Mouse (Mus musculus): ENCODE data around the gene C130074G19Rik. TPM values are rescaled to one million over a fixed set of nuclear protein-coding genes. Genes with fewer than 3 reads are reported as not detected.

Gene C130074G19Rik
- polyA plus RNA-seq, 1 experiment from 2014 or later, result 2.0 TPM

DNA sequence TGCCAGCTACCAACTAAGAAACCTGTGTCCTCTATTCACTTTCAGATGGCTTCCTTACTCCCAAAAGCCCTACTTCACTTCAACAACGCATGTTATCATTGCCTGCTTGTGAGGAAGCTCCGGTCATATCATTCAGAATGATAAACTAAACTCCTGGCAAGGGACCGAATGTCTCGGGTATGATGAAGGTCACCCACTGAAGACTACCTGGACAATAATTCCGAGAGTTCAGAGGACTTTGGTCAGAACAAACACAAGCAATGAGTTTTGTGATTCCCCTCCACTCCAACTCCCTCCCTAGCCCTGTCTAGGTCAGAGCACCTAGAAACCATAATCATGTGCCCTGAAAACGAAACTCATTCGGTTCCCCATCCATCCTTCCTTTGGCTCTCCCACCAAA lies 1.2 kb downstream of the C130074G19Rik start:
- 55% methylated on average over 7 of the region's 7 CpGs for WGBS
- Histone ChIP-seq H3K9me3 (ENCODE audit: control insufficient read depth, low read length) (no peaks in the 10 kb centered on the region), H3K27me3 (replicated peaks; ENCODE audit: control insufficient read depth, insufficient read depth, low read length) (peaks cover 9% of the 10 kb centered on the region), H3K27ac (ENCODE audit: low read length) (no peak overlapping the region), H3K4me1 (ENCODE audit: control insufficient read depth, insufficient read depth, low read length) (peaks cover 9% of the 10 kb centered on the region; the same call in 1 of the 2 replicates), H3K4me3 (ENCODE audit: low read length) (peak overlapping the region; percentile 63), H3K4me2 (ENCODE audit: low read depth, low read length) (peak overlapping the region; percentile 75), H3K9ac (ENCODE audit: low read depth, low read length) (peak overlapping the region; percentile 72), H3K36me3 (ENCODE audit: control insufficient read depth, insufficient read depth, low read length) (no peaks in the 10 kb centered on the region)
- no peak for ATAC-seq

DNA sequence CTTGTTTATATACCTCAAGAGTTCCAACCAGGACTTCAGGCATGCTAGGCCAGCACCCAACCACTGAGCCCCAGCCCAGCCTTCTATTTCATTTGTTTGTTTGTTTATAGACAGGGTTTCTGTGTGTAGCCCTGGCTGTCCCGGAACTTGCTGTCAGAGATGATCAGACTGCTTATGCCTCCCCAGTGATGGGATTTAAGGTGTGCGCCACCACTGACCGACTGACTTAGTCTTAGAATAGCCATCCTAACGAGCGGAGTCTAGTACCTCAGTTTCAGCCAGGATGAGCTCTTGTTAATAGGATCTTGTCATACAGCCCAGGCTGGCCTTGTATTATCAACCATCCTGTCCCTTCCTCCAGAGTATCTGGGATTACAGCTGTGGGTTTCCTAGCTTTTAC lies 1.8 kb downstream of the C130074G19Rik start:
- Histone ChIP-seq H3K4me2 (ENCODE audit: low read depth, low read length) (peak overlapping the region; percentile 75), H3K27ac (ENCODE audit: low read length) (no peak overlapping the region), H3K4me1 (ENCODE audit: control insufficient read depth, insufficient read depth, low read length) (peaks cover 9% of the 10 kb centered on the region; the same call in 1 of the 2 replicates), H3K27me3 (replicated peaks; ENCODE audit: control insufficient read depth, insufficient read depth, low read length) (peaks cover 9% of the 10 kb centered on the region), H3K9me3 (ENCODE audit: control insufficient read depth, low read length) (no peaks in the 10 kb centered on the region), H3K4me3 (ENCODE audit: low read length) (peak overlapping the region; percentile 63; the same call in 1 of the 2 replicates), H3K36me3 (ENCODE audit: control insufficient read depth, insufficient read depth, low read length) (no peaks in the 10 kb centered on the region), H3K9ac (ENCODE audit: low read depth, low read length) (no peak overlapping the region)
- no peak for ATAC-seq
- 93% methylated on average over 5 of the region's 5 CpGs for WGBS

DNA sequence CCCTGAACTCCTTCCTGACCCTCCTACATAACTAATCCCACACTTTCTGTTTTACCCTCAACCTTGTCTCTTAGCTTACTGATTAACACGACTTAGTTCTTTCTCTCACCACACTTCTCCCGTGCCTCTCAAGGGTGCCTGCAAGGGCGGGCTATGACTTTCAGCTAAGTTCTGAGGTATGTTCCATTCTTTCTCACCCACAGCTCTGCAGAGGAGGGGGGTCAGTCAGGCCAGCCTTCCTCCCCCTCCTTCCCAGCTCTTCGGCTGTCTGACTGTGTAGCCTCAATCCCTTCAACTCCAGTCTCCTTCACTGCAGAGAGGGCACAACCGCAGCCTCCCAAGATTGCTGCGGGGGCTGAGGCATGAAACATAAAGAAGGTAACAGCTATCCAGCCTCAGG lies 4.2 kb downstream of the C130074G19Rik start:
- Histone ChIP-seq H3K27ac (ENCODE audit: low read length) (0 out of 2 replicates have a peak overlapping the region, but pooled peaks have one; percentile 7), H3K36me3 (ENCODE audit: control insufficient read depth, insufficient read depth, low read length) (no peaks in the 10 kb centered on the region), H3K4me1 (ENCODE audit: control insufficient read depth, insufficient read depth, low read length) (peaks cover 9% of the 10 kb centered on the region; the same call in 1 of the 2 replicates), H3K27me3 (replicated peaks; ENCODE audit: control insufficient read depth, insufficient read depth, low read length) (peaks cover 9% of the 10 kb centered on the region), H3K9me3 (ENCODE audit: control insufficient read depth, low read length) (no peaks in the 10 kb centered on the region), H3K4me3 (ENCODE audit: low read length) (no peak overlapping the region), H3K4me2 (ENCODE audit: low read depth, low read length) (no peak overlapping the region), H3K9ac (ENCODE audit: low read depth, low read length) (no peak overlapping the region)
- ATAC-seq, result no peak
- 62% methylated on average over 6 of the region's 6 CpGs for WGBS

DNA sequence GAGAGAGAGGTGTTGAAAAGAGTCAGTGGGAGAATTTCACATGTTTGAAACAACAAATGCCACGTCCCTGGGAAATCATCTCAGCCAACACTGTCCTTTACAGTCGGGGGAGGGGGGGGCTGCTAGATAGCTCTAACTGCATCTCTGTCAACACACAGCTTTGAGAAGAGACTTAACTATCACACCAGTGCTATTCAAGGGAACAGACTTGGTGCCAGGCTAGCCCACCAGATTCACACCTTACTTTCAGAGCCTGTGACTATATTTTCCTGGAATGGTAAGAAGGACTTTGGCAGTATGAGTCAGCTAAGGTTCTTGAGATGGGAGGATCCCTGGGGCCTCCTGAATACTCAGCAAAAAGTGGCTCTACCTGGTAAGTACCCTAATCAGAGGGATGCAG lies 5.7 kb downstream of the C130074G19Rik start:
- peak; percentile 39; the same call in 1 of the 2 replicates for ATAC-seq

DNA sequence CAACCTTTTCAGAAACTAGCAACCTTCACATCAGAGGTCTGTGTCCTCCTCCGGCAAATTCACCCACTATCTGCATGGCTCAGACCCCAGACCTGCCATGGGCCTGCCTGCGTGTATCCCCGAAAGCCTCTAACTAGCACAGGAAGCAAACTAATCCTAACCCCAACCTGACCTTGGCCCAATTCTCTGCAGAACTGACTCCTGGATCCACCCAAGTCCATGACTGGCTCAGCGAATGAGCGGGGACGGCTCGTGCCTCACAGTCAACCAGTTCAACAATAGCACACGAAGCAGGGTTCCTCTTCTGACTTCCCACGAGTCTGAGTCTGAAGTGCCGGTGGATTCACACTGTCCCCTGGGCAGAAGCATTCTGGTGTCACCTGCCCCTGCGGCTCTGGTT lies 9.1 kb downstream of the C130074G19Rik start:
- ATAC-seq, result no peak
- Histone ChIP-seq H3K9ac (ENCODE audit: low read depth, low read length) (no peak overlapping the region), H3K27me3 (replicated peaks; ENCODE audit: control insufficient read depth, insufficient read depth, low read length) (no peaks in the 10 kb centered on the region), H3K4me1 (ENCODE audit: control insufficient read depth, insufficient read depth, low read length) (peaks cover 19% of the 10 kb centered on the region), H3K9me3 (ENCODE audit: control insufficient read depth, low read length) (no peaks in the 10 kb centered on the region), H3K27ac (ENCODE audit: low read length) (no peak overlapping the region), H3K4me2 (ENCODE audit: low read depth, low read length) (no peak overlapping the region), H3K4me3 (ENCODE audit: low read length) (no peak overlapping the region), H3K36me3 (ENCODE audit: control insufficient read depth, insufficient read depth, low read length) (no peaks in the 10 kb centered on the region)
- WGBS, result 86% methylated on average over 11 of the region's 11 CpGs

More for the DNA sequence above, 5.7 kb downstream of the C130074G19Rik start:
- peaks cover 9% of the 10 kb centered on the region; the same call in 1 of the 2 replicates for H3K4me1 ChIP-seq (ENCODE audit: control insufficient read depth, insufficient read depth, low read length)
- 67% methylated on average over 2 of the region's 2 CpGs for WGBS
- H3K4me3 ChIP-seq (ENCODE audit: low read length), result no peak overlapping the region
- peaks cover 2% of the 10 kb centered on the region; the same call in 1 of the 2 replicates for H3K27me3 ChIP-seq (replicated peaks; ENCODE audit: control insufficient read depth, insufficient read depth, low read length)
- H3K27ac ChIP-seq (ENCODE audit: low read length), result no peak overlapping the region
- no peak overlapping the region for H3K4me2 ChIP-seq (ENCODE audit: low read depth, low read length)
- H3K36me3 ChIP-seq (ENCODE audit: control insufficient read depth, insufficient read depth, low read length), result no peaks in the 10 kb centered on the region
- H3K9me3 ChIP-seq (ENCODE audit: control insufficient read depth, low read length), result no peaks in the 10 kb centered on the region
- H3K9ac ChIP-seq (ENCODE audit: low read depth, low read length), result no peak overlapping the region

DNA sequence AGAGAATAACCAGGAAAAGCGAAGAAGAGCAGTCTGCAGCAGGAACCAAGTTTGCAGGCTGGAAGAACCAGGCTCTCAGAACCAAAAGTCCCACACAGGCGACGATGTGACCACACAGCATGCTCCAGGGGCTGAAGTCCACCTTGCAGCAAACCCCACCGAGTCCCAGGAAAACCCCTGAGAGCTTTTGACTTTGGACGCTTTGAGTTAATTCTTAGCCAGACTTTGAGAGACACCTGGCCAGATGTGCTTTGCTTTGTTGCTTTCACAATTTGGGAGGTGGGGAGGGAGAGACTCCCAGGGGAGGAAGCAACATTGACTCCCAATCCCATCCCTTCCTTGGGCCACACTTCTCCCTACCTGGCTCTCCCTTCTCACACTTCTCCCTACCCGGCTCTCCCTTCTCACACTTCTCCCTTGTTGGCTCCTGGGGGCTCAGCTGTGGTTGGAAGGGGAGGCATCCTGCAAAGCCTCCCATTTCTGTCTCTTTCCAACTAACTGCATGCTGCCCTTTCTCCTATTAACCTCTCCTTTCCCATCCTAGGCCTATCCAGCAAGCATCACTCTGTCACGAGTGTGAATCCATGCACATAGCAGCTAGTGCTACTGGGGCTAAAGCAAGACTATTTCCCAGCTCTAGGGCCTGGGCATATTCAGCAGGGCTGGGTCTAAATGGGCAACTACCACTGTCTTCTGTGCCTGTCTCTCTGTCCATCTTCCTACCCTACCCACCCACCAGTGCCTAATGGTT lies 10.8 kb downstream of the C130074G19Rik start:
- Histone ChIP-seq H3K36me3 (ENCODE audit: control insufficient read depth, insufficient read depth, low read length) (no peaks in the 10 kb centered on the region), H3K27ac (ENCODE audit: low read length) (peak overlapping the region; percentile 69), H3K4me2 (ENCODE audit: low read depth, low read length) (no peak overlapping the region), H3K4me1 (ENCODE audit: control insufficient read depth, insufficient read depth, low read length) (peaks cover 18% of the 10 kb centered on the region), H3K9ac (ENCODE audit: low read depth, low read length) (no peak overlapping the region), H3K9me3 (ENCODE audit: control insufficient read depth, low read length) (no peaks in the 10 kb centered on the region), H3K27me3 (replicated peaks; ENCODE audit: control insufficient read depth, insufficient read depth, low read length) (no peaks in the 10 kb centered on the region), H3K4me3 (ENCODE audit: low read length) (no peak overlapping the region)
- WGBS, result 61% methylated on average over 7 of the region's 7 CpGs
- ATAC-seq, result peak; percentile 65

DNA sequence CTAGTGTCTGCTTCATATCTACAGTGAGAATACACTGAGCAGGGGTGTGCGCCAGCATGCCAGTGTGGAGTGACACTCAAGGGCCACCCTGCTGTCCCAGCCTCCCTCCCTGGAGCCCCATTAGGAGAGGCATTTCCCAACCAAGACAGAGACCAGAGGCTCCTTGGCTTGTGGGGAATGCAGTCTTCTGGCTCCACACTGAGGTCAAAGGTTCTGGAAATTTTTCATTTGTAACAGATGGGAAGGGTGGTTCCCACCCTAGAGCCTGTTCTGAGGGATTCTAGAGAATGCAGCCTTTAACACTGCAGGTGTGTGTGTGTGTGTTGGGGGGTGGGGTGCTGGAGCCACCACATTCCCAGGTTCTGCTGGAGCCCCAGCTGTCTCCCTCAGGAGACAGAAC lies 11.5 kb downstream of the C130074G19Rik start:
- Histone ChIP-seq H3K36me3 (ENCODE audit: control insufficient read depth, insufficient read depth, low read length) (no peaks in the 10 kb centered on the region), H3K4me3 (ENCODE audit: low read length) (no peak overlapping the region), H3K4me1 (ENCODE audit: control insufficient read depth, insufficient read depth, low read length) (peaks cover 18% of the 10 kb centered on the region), H3K27me3 (replicated peaks; ENCODE audit: control insufficient read depth, insufficient read depth, low read length) (no peaks in the 10 kb centered on the region), H3K9me3 (ENCODE audit: control insufficient read depth, low read length) (no peaks in the 10 kb centered on the region), H3K27ac (ENCODE audit: low read length) (peak overlapping the region; percentile 69), H3K9ac (ENCODE audit: low read depth, low read length) (peak overlapping the region; percentile 31; the same call in 1 of the 2 replicates), H3K4me2 (ENCODE audit: low read depth, low read length) (no peak overlapping the region)
- WGBS, result 54% methylated on average over 1 of the region's 1 CpGs
- peak; percentile 71 for ATAC-seq

DNA sequence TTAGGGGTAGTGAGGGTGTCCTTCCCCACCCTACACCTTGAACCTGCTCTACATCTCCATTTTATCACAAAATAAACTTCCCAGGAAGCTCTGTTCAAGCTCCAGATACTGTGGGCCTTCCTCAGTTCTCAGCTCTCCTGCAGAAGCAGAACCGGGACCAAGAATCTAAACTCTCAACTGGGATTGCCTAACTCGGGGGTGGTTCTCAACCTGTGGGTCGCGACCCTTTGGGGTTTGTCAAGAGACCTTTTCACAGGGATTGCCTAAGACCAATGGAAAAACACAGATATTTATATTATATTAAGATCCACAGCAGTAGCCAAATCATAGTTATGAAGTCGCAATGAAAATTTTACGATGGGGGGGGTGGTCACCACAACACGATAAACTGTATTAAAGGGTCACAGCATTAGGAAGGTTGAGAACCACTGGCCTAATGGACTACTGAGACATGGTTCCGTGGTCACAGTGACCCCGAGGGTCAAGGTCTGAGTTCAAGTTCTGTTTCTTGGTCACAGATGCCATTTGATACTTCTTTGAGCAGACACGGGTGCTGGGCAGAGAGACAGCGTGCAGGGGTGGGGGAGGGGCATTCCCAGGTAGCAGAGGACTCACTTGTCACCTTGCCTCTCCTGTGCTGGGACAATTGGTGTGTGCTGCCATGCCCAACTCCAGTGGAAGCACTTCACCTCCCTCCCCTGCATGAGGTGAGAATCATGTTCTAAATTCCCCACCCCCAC lies 12.2 kb downstream of the C130074G19Rik start:
- Histone ChIP-seq H3K4me3 (ENCODE audit: low read length) (no peak overlapping the region), H3K27ac (ENCODE audit: low read length) (peak overlapping the region; percentile 69; the same call in 1 of the 2 replicates), H3K27me3 (replicated peaks; ENCODE audit: control insufficient read depth, insufficient read depth, low read length) (no peaks in the 10 kb centered on the region), H3K9ac (ENCODE audit: low read depth, low read length) (no peak overlapping the region), H3K36me3 (ENCODE audit: control insufficient read depth, insufficient read depth, low read length) (no peaks in the 10 kb centered on the region), H3K4me2 (ENCODE audit: low read depth, low read length) (no peak overlapping the region), H3K4me1 (ENCODE audit: control insufficient read depth, insufficient read depth, low read length) (peaks cover 18% of the 10 kb centered on the region), H3K9me3 (ENCODE audit: control insufficient read depth, low read length) (no peaks in the 10 kb centered on the region)
- peak; percentile 18; the same call in 1 of the 2 replicates for ATAC-seq
- 75% methylated on average over 11 of the region's 11 CpGs for WGBS

DNA sequence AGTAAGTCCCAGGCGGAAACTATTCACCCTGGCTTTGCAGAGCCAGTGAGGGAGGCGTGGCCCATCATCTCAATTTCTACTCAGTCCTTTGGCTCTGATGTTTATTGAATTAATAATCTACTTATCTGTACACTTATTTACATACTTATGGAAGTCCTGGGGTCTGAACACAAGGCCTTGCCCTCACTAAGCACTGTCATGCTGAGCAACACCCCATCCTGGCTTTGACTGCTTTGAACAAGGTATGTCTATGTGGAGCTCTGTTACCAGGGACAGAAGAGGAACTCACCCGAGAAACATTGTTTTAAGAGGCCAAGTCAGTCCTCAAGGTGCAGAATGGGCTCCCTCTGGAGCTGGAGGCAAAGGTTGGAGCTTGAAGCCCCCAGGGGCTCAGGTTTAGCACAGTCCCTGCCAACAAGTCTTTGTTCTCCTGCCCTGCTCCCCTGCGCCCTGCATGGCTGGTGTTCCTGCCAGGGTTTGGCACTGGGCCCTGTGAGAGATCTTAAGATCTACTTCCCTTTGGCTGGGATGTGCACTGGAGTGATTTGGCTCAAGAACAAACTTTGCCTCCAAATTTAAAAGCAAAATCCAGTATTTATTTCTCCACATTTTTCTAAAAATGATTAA lies 13.0 kb downstream of the C130074G19Rik start:
- Histone ChIP-seq H3K4me2 (ENCODE audit: low read depth, low read length) (no peak overlapping the region), H3K9me3 (ENCODE audit: control insufficient read depth, low read length) (no peaks in the 10 kb centered on the region), H3K9ac (ENCODE audit: low read depth, low read length) (no peak overlapping the region), H3K27me3 (replicated peaks; ENCODE audit: control insufficient read depth, insufficient read depth, low read length) (no peaks in the 10 kb centered on the region), H3K36me3 (ENCODE audit: control insufficient read depth, insufficient read depth, low read length) (no peaks in the 10 kb centered on the region), H3K27ac (ENCODE audit: low read length) (peak overlapping the region; percentile 25; the same call in 1 of the 2 replicates), H3K4me3 (ENCODE audit: low read length) (no peak overlapping the region), H3K4me1 (ENCODE audit: control insufficient read depth, insufficient read depth, low read length) (peaks cover 18% of the 10 kb centered on the region)
- no peak for ATAC-seq
- WGBS, result 74% methylated on average over 4 of the region's 4 CpGs
